Mouse (Mus musculus) fat pad, adult 2 months (tissue): ENCODE results near the gene Uba52.

Experiments used
- DNase-seq: peaks from one replicate; pipeline ENCODE4 v3.0.0-alpha.2; 2011; ENCODE audit warnings: low read depth, low spot score; ENCODE audit errors: extremely low read depth

Uba52 gene

DNA sequence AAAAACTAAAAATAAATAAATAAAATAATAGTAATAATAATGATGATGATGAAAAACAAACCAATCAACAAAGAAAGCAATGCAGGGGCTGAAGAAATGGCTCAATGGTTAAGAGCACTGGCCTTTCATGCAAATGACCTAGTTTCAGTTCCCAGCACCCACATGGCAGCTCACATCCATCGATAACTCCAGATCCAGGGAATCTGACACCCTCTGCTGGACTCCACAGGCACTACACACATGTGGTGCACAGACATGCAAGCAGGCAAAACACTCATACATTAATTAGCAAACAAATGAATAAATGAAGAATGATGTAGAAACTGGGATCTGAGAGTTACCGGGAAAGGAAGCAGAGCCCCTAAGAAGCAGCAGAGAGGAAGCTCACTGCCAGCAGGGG, 51.0 kb downstream of the Uba52 start:
- no peak for DNase-seq

DNA sequence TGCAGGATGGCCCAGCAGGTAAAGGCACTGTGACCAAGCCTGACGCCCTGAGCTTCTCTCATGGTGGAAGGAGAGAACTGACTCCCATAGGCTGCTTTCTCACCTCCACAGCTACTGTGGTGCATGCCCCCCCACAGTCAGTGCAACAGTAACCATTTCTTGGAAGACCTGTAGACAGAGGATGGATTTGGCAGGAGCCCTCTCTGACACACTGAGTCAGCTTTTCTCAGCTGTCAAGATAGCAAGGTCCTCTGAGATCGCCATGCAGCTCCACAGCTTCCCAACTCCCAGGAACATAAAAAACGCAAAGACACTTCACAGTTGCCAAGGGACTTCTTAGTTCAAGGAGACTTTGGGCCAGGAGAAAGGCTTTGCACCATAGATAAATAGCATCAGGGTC, 52.1 kb downstream of the Uba52 start:
- DNase-seq = no peak
